Mouse (Mus musculus): ENCODE measurements around the gene Tpm3.
"Not testable (repeated sequence)": the region's sequence is repeated elsewhere in the genome, so short reads cannot be mapped to it uniquely, and the experiment has no call there.

Gene Tpm3

GRCm38 (mm10) chr3:90083698-90084324 lies 11.4 kb downstream of the Tpm3 start:
- DNase-seq (ENCODE audit: low spot score in 2 of 2): peak in 1 of 2 experiments; percentile 76

- DNase-seq (ENCODE audit: low spot score in 2 of 2): no peak
Observed at GRCm38 (mm10) chr3:90084790-90085189, 12.3 kb downstream of the Tpm3 start.

DNA sequence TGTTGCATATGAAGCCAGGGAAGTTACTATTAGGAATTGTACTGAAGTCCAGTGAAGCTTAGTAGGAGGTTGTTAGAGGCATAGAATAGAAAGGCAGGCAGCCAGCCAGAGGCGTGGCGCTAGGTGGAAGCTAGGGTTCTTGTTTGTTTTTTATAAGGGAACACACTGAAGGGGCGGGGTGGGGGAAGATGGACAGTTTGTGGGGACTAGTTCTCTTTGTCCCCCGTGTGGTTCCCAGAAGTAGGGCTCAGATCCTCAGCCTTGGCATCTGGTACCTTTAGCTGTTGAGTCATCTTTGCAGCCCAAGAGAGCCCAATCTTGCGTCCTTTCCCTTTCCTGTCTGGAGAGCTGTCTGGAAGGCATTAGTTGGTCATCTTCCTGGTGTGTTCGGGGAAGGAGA lies 12.8 kb downstream of the Tpm3 start:
- DNase-seq (ENCODE audit: low spot score in 2 of 2): no peak

- DNase-seq (ENCODE audit: low spot score in 2 of 2): no peak
Observed at GRCm38 (mm10) chr3:90086068-90086467, 13.6 kb downstream of the Tpm3 start.

DNA sequence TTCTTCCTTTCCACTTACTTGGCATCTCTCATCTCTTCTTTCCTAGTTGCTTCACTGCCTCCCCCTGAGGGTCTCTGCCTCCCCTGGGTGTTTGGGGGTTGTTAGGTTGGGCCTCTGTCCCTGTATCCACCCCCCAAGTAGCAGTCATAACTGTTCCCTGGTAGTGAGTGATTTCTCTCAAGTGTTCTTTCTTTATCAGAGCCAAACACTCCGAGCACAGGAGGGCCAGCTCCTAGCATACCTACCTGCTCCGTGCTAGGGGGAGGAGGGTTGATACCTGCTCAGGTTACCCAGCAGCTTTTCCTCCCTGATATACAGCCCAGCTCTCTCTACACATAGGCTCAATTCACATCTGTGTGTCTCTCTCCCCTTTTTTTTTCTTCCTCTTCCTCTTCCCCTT lies 16.2 kb downstream of the Tpm3 start:
- DNase-seq (ENCODE audit: low spot score in 2 of 2): no peak

DNA sequence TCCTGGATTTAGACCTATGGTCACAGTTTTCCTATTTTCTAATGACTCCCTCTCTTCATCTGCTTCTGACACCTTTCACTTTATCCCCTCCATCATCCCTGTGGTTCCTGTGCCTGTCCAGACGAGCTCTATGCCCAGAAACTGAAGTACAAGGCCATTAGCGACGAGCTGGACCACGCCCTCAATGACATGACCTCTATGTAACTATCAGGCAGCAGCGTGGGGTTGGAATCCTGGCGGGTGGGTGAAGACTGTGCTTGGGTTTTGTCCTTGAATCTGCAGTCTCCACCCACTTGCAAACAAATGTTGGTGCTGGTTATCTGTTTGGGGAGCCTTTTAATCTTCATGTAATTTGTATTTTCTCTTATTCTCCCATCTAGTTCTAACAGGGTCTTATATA lies 18.4 kb downstream of the Tpm3 start:
- DNase-seq (ENCODE audit: low spot score in 2 of 2): no peak

GRCm38 (mm10) chr3:90094453-90094852 lies 22.0 kb downstream of the Tpm3 start:
- no peak for DNase-seq (ENCODE audit: low spot score in 2 of 2)

- peak in 1 of 2 experiments; percentile 40 for DNase-seq (ENCODE audit: low spot score in 2 of 2)
Observed at GRCm38 (mm10) chr3:90097928-90098327, 25.5 kb downstream of the Tpm3 start.

- no peak for DNase-seq (ENCODE audit: low spot score in 2 of 2)
Observed at GRCm38 (mm10) chr3:90101010-90101409, 28.6 kb downstream of the Tpm3 start.

- DNase-seq (ENCODE audit: low spot score in 2 of 2): no peak
Observed at GRCm38 (mm10) chr3:90101673-90102072, 29.2 kb downstream of the Tpm3 start.

DNA sequence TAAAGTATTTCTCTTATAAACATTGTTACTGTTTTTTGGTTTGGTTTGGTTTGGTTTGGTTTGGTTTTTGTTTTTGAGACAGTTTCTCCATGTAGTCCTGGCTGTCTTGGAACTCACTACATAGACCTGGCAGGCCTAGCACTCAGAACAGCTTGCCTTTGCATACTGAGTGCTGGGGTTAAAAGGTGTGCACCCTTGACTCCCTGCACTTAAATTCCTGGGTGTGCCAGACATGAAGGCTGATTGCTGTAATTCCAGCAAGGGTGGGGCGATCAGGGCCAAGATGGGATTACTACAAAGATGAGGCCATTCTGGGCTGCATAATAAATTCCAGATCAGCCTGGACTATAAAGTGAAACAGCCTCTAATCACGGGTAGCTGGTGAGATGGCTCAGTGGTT lies 29.8 kb downstream of the Tpm3 start:
- no peak for DNase-seq (ENCODE audit: low spot score in 2 of 2)

GRCm38 (mm10) chr3:90103176-90103575 lies 30.7 kb downstream of the Tpm3 start:
- no peak for DNase-seq (ENCODE audit: low spot score in 2 of 2)

GRCm38 (mm10) chr3:90103938-90104337 lies 31.5 kb downstream of the Tpm3 start, which contains the start of gene Nup210l:
Gene Nup210l (plus strand): TSS chr3:90104132.
- no peak for DNase-seq (ENCODE audit: low spot score in 2 of 2)

DNA sequence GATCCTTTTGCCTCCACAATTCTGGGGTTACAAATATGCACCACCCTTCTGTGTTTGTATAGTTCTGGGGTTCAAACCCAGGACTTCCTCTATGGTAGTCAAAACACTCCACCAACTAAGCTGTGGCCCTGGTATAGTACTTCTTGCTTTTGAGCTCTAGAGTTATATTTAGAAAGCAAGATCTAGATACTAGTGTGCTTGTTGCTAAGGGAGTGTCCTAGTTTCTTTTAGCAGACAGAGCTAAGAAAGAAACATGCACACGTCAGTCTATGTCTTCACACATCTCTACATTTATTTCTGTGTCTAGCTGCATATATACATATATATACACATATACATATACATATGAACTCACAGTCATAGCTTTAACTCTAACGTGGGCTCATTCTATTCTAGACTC lies 39.3 kb downstream of the Tpm3 start:
- DNase-seq (ENCODE audit: low spot score in 2 of 2): peak in 1 of 2 experiments; percentile 26

GRCm38 (mm10) chr3:90114342-90114741 lies 41.9 kb downstream of the Tpm3 start:
- DNase-seq (ENCODE audit: low spot score in 2 of 2): no peak

DNA sequence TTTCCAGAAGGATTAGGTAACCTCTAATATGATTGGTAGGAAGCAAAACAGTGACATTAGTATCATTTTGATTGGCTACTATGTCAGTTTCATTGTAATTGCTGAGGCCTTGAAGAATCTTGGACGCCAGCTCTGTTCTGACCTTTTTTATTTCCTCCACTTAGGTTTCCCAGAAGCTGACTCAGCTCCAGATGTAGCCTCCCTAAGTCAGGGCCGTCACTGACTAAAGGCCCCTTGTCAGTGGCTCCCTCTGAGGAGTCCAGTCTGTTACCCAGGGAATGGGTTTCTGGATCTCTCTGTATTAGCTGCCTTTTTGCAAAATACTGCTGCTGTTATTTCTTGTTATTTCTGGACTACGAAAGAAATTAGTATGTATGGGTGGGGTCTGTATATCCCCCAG lies 43.1 kb downstream of the Tpm3 start:
- no peak for DNase-seq (ENCODE audit: low spot score in 2 of 2)

DNA sequence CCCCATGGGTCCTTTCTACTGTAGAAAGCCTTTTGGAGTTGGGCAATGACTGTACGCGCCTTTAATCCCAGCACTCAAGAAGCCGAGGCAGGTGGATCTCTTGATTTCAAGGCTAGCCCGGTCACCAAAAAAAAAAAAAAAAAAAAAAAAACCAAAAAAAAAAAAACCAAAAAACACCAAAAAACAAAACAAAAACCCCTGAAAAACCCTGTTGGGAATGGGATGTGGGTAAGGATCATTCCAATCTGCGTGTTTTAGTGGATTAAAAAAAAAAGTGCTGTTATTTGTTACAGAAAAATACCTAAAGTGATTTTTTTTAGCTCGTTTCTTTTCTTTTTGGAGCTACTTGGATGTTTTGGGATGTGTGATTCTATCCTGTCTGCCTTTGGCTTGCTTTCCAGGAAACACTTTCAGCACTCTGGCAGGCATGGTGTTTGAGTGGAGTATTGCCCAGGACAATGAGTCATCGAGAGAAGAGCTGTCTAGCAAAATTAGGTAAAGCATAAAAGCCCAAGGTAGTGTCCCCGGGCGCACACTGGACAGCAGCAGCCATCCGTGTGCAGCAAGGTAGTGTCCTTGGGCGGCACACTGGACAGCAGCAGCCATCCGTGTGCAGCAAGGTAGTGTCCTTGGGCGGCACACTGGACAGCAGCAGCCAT lies 45.8 kb downstream of the Tpm3 start:
- peak; percentile 42 to 85 for DNase-seq (ENCODE audit: low spot score in 2 of 2)

DNA sequence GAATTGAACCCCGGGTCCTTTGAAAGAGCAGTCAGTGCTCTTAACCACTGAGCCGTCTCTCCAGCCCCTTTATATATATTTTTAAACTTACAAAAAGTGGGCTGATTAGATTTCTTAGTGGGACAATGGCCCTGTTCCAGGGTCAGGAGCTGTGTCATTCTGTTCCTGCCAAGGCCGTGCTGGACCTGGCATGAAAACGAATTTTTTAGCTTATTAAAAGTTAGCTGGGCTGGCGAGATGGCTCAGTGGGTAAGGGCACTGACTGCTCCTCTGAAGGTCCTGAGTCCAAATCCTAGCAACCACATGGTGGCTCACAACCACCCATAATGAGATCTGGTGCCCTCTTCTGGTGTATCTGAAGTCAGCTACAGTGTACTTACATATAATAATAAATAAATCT lies 49.6 kb downstream of the Tpm3 start:
- not testable (repeated sequence) for DNase-seq (ENCODE audit: low spot score in 2 of 2)

GRCm38 (mm10) chr3:90125710-90126109 lies 53.3 kb downstream of the Tpm3 start:
- DNase-seq (ENCODE audit: low spot score in 2 of 2): no peak

GRCm38 (mm10) chr3:90127881-90128280 lies 55.4 kb downstream of the Tpm3 start:
- DNase-seq (ENCODE audit: low spot score in 2 of 2): no peak

GRCm38 (mm10) chr3:90132745-90133144 lies 60.3 kb downstream of the Tpm3 start:
- DNase-seq (ENCODE audit: low spot score in 2 of 2): no peak

GRCm38 (mm10) chr3:90133331-90133730 lies 60.9 kb downstream of the Tpm3 start:
- no peak for DNase-seq (ENCODE audit: low spot score in 2 of 2)

- no peak for DNase-seq (ENCODE audit: low spot score in 2 of 2)
Observed at GRCm38 (mm10) chr3:90134483-90134882, 62.0 kb downstream of the Tpm3 start.

DNA sequence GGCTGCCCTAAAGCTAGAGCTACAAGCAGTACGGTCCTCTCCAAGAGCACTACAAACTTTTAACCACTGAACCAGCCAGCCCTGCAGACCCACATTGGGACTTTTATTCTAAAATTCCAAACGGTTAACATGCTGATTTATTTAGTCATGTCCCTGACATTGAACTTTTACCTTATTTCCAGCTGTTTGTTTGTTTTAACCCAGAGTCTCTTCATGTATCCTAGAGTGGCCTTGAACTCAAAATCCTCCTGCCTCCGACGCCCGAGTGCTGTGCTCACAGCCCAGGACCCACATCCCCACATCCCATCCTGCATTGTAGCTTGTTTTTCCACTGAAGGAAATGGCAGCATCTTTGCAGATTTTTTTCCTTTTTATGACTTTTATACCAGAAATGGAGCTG lies 62.5 kb downstream of the Tpm3 start:
- DNase-seq (ENCODE audit: low spot score in 2 of 2): no peak
